Mouse (Mus musculus): Measurements from ENCODE around the gene Comp. TPM values are rescaled to one million over a fixed set of nuclear protein-coding genes. Genes with fewer than 3 reads are reported as not detected.

Gene Comp
- polyA plus RNA-seq, 1 experiment from 2014 or later = 1.1 TPM

DNA sequence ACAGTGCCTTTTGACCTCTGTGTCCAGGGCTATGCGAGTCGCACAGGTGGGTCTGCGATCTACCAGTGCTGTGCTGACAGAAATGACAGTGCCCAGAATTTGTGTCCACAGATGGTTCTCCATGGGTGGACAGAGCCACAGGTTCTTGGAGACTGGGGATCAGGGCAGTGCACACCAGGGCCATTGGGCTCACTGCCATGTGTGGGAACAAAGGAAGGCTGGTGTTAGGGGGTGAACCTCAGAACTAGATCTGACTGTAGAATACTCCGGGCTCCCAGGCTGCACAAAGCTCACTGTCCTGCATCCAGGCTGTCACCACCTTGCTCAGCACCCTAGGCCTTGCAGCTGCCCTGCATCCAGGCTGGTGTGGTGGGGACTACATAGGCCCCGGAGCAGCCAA lies 36.9 kb downstream of the Comp start:
- H3K36me3 ChIP-seq (ENCODE audit: control insufficient read depth, insufficient read depth, low read length) = no peaks in the 10 kb centered on the region
- H3K4me1 ChIP-seq (ENCODE audit: control insufficient read depth, insufficient read depth, low read length) = peaks cover 28% of the 10 kb centered on the region
- H3K27ac ChIP-seq (ENCODE audit: low read depth, low read length) = no peak overlapping the region
- no peak overlapping the region for H3K4me3 ChIP-seq (ENCODE audit: low read depth, low read length)
- H3K4me2 ChIP-seq = no peak overlapping the region
- ATAC-seq (replicated peaks; ENCODE audit: insufficient number of reproducible peaks, low FRiP score, low TSS enrichment) = no peak
- H3K27me3 ChIP-seq (ENCODE audit: control insufficient read depth, insufficient read depth, low read length) = no peaks in the 10 kb centered on the region
- no peak overlapping the region for H3K9ac ChIP-seq (ENCODE audit: low read depth, low read length)
- no peaks in the 10 kb centered on the region for H3K9me3 ChIP-seq (replicated peaks; ENCODE audit: control insufficient read depth, low read length)
- WGBS (ENCODE audit: insufficient replicate concordance) = 90% methylated on average over 5 of the region's 5 CpGs

- Histone ChIP-seq H3K27me3 (ENCODE audit: control insufficient read depth, insufficient read depth, low read length) (no peaks in the 10 kb centered on the region), H3K4me2 (0 out of 2 replicates have a peak overlapping the region, but pooled peaks have one; percentile 17), H3K36me3 (ENCODE audit: control insufficient read depth, insufficient read depth, low read length) (no peaks in the 10 kb centered on the region), H3K4me3 (ENCODE audit: low read depth, low read length) (no peak overlapping the region), H3K9me3 (replicated peaks; ENCODE audit: control insufficient read depth, low read length) (no peaks in the 10 kb centered on the region), H3K9ac (ENCODE audit: low read depth, low read length) (no peak overlapping the region), H3K27ac (ENCODE audit: low read depth, low read length) (0 out of 2 replicates have a peak overlapping the region, but pooled peaks have one; percentile 2), H3K4me1 (ENCODE audit: control insufficient read depth, insufficient read depth, low read length) (peaks cover 31% of the 10 kb centered on the region)
- no peak for ATAC-seq (replicated peaks; ENCODE audit: insufficient number of reproducible peaks, low FRiP score, low TSS enrichment)
- 82% methylated on average over 6 of the region's 6 CpGs for WGBS (ENCODE audit: insufficient replicate concordance)
Observed at GRCm38 (mm10) chr8:70414310-70414946, 41.1 kb downstream of the Comp start.

GRCm38 (mm10) chr8:70415540-70416451 lies 42.4 kb downstream of the Comp start:
- no peak overlapping the region for H3K4me3 ChIP-seq (ENCODE audit: low read depth, low read length)
- no peak overlapping the region for H3K27ac ChIP-seq (ENCODE audit: low read depth, low read length)
- ATAC-seq (replicated peaks; ENCODE audit: insufficient number of reproducible peaks, low FRiP score, low TSS enrichment) = no peak
- 74% methylated on average over 8 of the region's 8 CpGs for WGBS (ENCODE audit: insufficient replicate concordance)
- no peaks in the 10 kb centered on the region for H3K27me3 ChIP-seq (ENCODE audit: control insufficient read depth, insufficient read depth, low read length)
- H3K36me3 ChIP-seq (ENCODE audit: control insufficient read depth, insufficient read depth, low read length) = no peaks in the 10 kb centered on the region
- H3K4me1 ChIP-seq (ENCODE audit: control insufficient read depth, insufficient read depth, low read length) = peaks cover 44% of the 10 kb centered on the region
- no peaks in the 10 kb centered on the region for H3K9me3 ChIP-seq (replicated peaks; ENCODE audit: control insufficient read depth, low read length)
- no peak overlapping the region for H3K9ac ChIP-seq (ENCODE audit: low read depth, low read length)
- H3K4me2 ChIP-seq = no peak overlapping the region

GRCm38 (mm10) chr8:70416941-70417340 lies 43.6 kb downstream of the Comp start:
- Histone ChIP-seq H3K4me3 (ENCODE audit: low read depth, low read length) (no peak overlapping the region), H3K9me3 (replicated peaks; ENCODE audit: control insufficient read depth, low read length) (no peaks in the 10 kb centered on the region), H3K4me2 (no peak overlapping the region), H3K27me3 (ENCODE audit: control insufficient read depth, insufficient read depth, low read length) (no peaks in the 10 kb centered on the region), H3K36me3 (ENCODE audit: control insufficient read depth, insufficient read depth, low read length) (no peaks in the 10 kb centered on the region), H3K27ac (ENCODE audit: low read depth, low read length) (no peak overlapping the region), H3K4me1 (ENCODE audit: control insufficient read depth, insufficient read depth, low read length) (peaks cover 50% of the 10 kb centered on the region), H3K9ac (ENCODE audit: low read depth, low read length) (no peak overlapping the region)
- WGBS (ENCODE audit: insufficient replicate concordance) = 43% methylated on average over 6 of the region's 6 CpGs
- ATAC-seq (replicated peaks; ENCODE audit: insufficient number of reproducible peaks, low FRiP score, low TSS enrichment) = no peak

DNA sequence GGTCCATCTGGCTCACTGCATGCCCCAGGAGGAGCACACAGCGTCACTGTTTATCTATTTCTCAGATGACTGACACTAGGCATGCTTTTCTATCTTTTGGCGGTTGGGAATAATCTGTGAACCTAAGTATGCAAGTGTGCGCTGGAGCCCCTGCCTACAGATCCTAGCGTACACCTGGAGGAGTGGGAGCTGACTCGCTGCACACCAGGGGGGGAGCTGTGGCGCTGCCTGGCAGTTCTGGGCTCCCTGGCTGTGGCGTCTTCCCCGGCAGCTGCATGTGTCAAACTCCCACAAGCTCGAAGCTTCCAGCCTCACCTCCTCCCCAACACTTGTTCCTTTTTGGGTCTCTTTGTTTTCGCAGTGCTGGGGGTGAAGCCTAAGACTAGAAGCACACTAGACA lies 44.6 kb downstream of the Comp start:
- no peak for ATAC-seq (replicated peaks; ENCODE audit: insufficient number of reproducible peaks, low FRiP score, low TSS enrichment)
- no peaks in the 10 kb centered on the region for H3K9me3 ChIP-seq (replicated peaks; ENCODE audit: control insufficient read depth, low read length)
- 37% methylated on average over 10 of the region's 10 CpGs for WGBS (ENCODE audit: insufficient replicate concordance)
- no peaks in the 10 kb centered on the region for H3K27me3 ChIP-seq (ENCODE audit: control insufficient read depth, insufficient read depth, low read length)
- no peak overlapping the region for H3K4me2 ChIP-seq
- no peaks in the 10 kb centered on the region for H3K36me3 ChIP-seq (ENCODE audit: control insufficient read depth, insufficient read depth, low read length)
- H3K4me3 ChIP-seq (ENCODE audit: low read depth, low read length) = no peak overlapping the region
- no peak overlapping the region for H3K9ac ChIP-seq (ENCODE audit: low read depth, low read length)
- no peak overlapping the region for H3K27ac ChIP-seq (ENCODE audit: low read depth, low read length)
- H3K4me1 ChIP-seq (ENCODE audit: control insufficient read depth, insufficient read depth, low read length) = peaks cover 50% of the 10 kb centered on the region

DNA sequence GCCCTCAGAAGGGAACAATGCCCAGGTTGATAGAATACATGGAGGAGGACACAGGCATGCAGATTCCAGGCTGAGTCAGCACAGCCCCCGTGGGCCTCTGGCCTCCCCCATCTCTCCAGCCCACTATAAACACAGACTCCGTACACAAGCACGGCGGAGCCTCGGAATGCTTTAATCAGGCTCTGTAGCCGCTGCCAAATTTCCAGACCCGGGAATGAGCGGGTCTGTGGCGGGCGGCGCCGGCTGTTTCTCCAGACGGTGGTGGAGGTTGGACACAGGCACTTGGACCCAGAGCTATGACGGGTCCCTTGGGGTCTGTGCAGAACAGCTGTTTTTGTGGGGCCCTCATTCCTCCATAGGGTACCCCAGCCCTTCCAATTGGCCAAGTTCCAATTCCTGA lies 45.6 kb downstream of the Comp start:
- H3K4me2 ChIP-seq = no peak overlapping the region
- no peak overlapping the region for H3K4me3 ChIP-seq (ENCODE audit: low read depth, low read length)
- no peaks in the 10 kb centered on the region for H3K36me3 ChIP-seq (ENCODE audit: control insufficient read depth, insufficient read depth, low read length)
- 56% methylated on average over 14 of the region's 14 CpGs for WGBS (ENCODE audit: insufficient replicate concordance)
- no peak overlapping the region for H3K9ac ChIP-seq (ENCODE audit: low read depth, low read length)
- H3K27ac ChIP-seq (ENCODE audit: low read depth, low read length) = 0 out of 2 replicates have a peak overlapping the region, but pooled peaks have one; percentile 15
- no peaks in the 10 kb centered on the region for H3K9me3 ChIP-seq (replicated peaks; ENCODE audit: control insufficient read depth, low read length)
- no peak for ATAC-seq (replicated peaks; ENCODE audit: insufficient number of reproducible peaks, low FRiP score, low TSS enrichment)
- H3K27me3 ChIP-seq (ENCODE audit: control insufficient read depth, insufficient read depth, low read length) = no peaks in the 10 kb centered on the region
- peaks cover 50% of the 10 kb centered on the region for H3K4me1 ChIP-seq (ENCODE audit: control insufficient read depth, insufficient read depth, low read length)

DNA sequence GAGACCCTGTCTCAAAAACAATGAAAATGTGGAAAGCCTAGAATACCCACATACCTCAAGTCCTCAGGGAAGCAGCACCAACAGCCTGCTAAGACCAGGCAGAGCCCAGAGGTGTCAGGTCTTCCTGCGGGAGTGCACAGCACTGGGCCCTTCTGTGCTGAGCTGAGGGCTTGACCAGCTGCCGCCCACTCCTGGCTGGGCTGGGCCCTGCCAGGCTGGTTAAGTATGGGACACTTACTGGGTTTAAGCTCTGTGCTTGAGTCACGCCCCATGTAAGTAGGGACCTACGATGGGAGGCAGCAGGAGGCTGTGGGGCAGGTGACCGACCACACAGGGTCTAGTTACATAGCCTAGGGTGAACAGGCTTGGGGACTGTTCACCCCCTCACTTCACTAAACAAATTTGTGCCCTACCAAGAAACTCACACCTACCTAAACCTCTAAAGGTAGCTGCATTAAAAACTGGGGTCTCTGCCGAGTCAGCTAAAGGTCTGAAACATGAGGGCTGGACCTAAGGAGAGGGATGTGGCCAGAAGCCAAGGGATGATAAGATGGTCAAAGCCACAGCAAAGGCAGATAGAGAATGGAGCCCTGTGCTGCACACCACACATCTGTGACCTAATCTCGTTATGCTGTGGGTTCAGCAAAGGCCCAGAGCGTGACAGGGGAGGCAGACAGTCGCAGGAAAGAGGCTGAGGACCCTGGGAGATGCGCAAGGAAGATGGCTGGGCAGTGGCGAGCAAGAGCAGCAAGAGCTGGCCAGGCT lies 46.7 kb downstream of the Comp start:
- Histone ChIP-seq H3K4me3 (ENCODE audit: low read depth, low read length) (no peak overlapping the region), H3K27me3 (ENCODE audit: control insufficient read depth, insufficient read depth, low read length) (no peaks in the 10 kb centered on the region), H3K36me3 (ENCODE audit: control insufficient read depth, insufficient read depth, low read length) (no peaks in the 10 kb centered on the region), H3K9ac (ENCODE audit: low read depth, low read length) (peak overlapping the region; percentile 46; the same call in 1 of the 2 replicates), H3K27ac (ENCODE audit: low read depth, low read length) (peak overlapping the region; percentile 38), H3K9me3 (replicated peaks; ENCODE audit: control insufficient read depth, low read length) (no peaks in the 10 kb centered on the region), H3K4me2 (peak overlapping the region; percentile 29; the same call in 1 of the 2 replicates), H3K4me1 (ENCODE audit: control insufficient read depth, insufficient read depth, low read length) (peaks cover 50% of the 10 kb centered on the region)
- ATAC-seq (replicated peaks; ENCODE audit: insufficient number of reproducible peaks, low FRiP score, low TSS enrichment) = 0 out of 2 replicates have a peak, but pooled peaks have one; percentile 58
- 68% methylated on average over 11 of the region's 11 CpGs for WGBS (ENCODE audit: insufficient replicate concordance)

GRCm38 (mm10) chr8:70421349-70422104 lies 48.2 kb downstream of the Comp start:
- WGBS (ENCODE audit: insufficient replicate concordance) = 70% methylated on average over 18 of the region's 18 CpGs
- ATAC-seq (replicated peaks; ENCODE audit: insufficient number of reproducible peaks, low FRiP score, low TSS enrichment) = no peak
- no peaks in the 10 kb centered on the region for H3K36me3 ChIP-seq (ENCODE audit: control insufficient read depth, insufficient read depth, low read length)
- H3K27me3 ChIP-seq (ENCODE audit: control insufficient read depth, insufficient read depth, low read length) = no peaks in the 10 kb centered on the region
- no peak overlapping the region for H3K4me2 ChIP-seq
- H3K27ac ChIP-seq (ENCODE audit: low read depth, low read length) = peak overlapping the region; percentile 68; the same call in 1 of the 2 replicates
- no peak overlapping the region for H3K4me3 ChIP-seq (ENCODE audit: low read depth, low read length)
- H3K9me3 ChIP-seq (replicated peaks; ENCODE audit: control insufficient read depth, low read length) = no peaks in the 10 kb centered on the region
- peaks cover 42% of the 10 kb centered on the region for H3K4me1 ChIP-seq (ENCODE audit: control insufficient read depth, insufficient read depth, low read length)
- 0 out of 2 replicates have a peak overlapping the region, but pooled peaks have one; percentile 10 for H3K9ac ChIP-seq (ENCODE audit: low read depth, low read length)

Data from heart, embryonic 11.5 days (tissue).